Mouse (Mus musculus): ENCODE measurements around the gene Sh3gl2.

Sh3gl2 gene

DNA sequence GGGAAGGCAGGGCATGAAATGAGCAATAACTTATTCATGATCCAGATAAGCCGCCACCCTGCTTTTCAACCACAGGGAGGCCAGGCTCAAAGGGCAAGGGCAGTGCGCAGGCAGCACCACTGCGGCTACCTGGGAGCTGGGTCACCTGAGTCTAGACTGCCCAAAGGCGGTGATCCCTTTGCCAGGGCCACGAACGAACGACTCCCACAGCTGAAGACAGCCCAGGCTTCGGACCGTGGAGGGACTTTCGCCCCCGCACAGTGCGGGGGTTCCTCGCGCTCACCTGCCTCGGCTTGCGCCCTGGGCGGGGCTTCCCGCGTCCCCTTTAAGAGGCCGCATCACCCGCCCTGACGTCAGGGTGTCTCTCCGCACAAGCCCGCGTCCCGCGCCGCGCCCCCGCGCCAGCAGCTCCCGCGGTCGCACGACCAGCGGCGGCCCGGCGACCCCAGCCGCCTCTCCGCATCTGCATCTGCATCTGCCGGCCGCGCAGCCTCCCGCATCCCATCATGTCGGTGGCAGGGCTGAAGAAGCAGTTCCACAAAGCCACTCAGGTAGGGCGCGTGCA is at the start of gene Sh3gl2:
Gene Sh3gl2, plus strand, starts transcription at position 56 of the 565 bp plus-strand sequence.
- peak; percentile 51 to 74 for DNase-seq (ENCODE audit: low spot score in 2 of 2)

DNA sequence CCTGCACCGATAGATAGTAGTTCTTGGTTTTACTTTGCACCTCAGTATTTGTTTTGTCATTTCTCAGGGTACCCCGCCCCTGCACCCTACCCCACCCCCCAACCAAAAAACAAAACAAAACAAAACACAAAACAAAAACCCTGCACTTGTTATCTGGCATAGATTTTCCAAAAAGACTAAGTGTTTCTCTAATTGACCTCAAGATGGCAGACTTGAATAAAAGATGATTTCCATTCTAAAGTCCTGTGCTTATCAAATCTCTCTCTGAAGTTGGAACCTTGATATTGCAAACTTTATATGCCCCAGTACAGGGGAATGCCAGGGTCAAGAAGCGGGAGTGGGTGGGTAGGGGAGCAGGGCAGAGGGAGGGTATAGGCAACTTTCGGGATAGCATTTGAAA is 43.8 kb upstream of the Sh3gl2 start:
- no peak for DNase-seq (ENCODE audit: low spot score in 2 of 2)

DNA sequence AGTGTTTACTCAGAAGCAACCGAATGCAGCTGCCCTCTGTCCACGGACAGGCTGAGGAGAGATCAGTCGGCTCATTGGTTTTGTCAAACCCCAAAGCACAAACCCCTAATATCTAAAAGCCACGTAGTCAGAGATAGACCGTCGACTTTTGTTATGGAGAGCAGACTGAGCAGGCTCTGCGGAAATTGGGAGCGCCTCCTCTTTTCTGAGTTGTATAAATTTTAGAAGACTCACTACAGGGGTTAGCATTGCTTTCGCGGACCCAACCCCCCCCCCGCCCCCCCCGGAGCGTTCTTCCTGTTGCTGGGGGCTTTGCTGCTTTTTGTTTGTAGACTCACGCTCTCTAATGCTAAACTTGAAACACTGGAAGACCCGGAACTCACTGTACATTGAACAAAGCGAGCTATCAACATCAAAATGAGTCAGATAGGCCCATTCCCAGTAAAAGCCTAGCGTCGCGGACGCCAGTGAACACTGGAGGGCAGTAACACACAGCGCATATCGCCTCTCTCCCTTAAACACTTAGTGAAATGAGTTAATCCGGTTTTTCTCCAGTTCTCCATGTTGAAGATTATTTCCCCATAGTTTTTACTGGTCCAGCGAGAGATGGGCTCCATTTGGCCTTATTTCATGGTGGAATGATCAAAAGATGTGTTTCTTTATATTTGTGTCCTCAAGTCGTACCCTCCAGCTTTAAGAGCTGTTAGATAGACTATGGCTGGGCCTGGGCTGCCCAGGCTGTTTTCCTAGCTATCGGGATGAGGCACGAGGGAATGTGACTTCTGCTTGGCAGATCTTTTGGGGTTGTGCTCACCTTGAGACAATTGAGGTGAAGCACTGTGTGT is 42.2 kb upstream of the Sh3gl2 start:
- peak in 1 of 2 experiments; percentile 35 for DNase-seq (ENCODE audit: low spot score in 2 of 2)

DNA sequence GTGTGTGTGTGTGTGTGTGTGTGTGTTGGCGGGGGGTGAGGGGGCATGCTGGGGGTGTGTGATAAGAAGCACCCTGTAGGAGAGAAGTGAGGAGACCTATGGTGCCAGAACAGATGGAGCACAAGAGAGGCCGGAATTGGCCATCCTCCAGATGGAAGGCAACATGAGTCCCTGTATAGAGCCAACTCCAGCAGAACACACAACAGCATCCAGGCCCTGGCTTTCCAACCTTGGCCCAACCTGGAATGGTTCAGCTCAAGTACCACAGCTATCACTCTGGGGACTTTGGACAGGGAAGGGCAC is 41.7 kb upstream of the Sh3gl2 start:
- no peak for DNase-seq (ENCODE audit: low spot score in 2 of 2)

DNA sequence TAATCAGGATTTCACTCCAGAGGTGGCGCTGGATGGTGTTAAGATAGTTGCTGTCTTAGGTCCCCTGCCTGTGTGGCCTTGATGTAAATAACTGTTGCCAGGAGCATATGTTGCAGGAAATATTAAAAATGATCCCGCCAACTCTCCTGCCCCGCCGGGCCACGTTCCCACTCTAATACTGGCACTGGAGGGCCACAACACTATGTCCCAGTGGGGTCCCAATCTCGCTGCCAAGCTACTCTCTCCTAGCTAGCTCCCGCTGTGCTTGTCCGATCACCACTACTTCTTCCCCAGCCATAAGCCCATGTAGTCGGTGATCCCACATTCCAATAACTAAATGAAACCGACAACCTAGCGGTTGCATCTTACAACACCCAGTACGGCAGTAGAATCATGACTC is 36.9 kb upstream of the Sh3gl2 start:
- no peak for DNase-seq (ENCODE audit: low spot score in 2 of 2)

DNA sequence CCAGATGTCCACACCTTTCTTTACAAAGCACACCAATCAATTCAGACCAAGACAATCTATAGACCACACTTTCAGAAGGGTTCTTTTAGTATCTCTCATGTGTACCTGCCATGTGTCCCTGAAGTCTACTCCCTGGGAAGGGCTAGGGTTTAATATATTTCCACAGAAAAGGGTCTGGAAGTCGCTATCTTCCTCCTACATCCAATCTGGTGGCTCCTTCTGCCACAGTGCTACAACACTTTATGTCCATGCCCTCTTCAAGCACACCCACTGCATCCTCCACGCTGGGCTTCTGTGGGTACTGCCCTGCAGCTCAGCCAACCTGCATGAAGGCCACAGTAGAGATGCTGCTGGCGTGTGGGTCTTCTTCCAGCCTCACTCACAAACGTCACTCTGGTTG is 29.5 kb upstream of the Sh3gl2 start:
- DNase-seq (ENCODE audit: low spot score in 2 of 2): no peak

DNA sequence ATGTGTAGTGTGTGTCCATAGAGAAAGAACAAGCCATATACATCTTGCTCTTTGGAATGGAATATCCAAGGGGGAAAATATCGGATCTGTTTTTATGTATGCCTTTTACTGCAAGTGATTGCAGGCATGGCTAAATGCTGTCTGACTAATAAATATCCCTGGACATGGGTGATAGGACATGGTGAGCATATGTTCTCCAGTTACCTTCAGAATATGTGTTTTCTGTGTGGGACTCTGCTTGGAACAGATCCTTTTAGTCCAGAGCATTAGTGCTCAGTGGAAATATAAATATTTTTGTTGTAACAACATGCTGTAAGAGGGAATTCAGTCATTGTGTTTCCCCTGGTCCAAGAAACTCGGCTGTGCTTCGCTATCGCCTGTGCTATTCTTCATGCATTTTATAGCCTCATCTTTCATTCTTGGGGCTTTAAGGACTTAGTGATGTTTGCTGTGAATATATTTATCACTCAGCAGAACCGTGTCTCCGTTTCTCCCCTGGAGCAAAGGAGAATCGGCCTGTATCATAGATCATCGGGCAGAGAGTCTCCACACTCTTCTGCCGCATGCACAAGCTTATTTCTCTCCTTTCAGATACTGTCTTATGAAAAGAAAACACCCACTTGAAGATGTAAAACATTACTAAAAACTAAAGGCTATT is 26.4 kb upstream of the Sh3gl2 start:
- no peak for DNase-seq (ENCODE audit: low spot score in 2 of 2)

DNA sequence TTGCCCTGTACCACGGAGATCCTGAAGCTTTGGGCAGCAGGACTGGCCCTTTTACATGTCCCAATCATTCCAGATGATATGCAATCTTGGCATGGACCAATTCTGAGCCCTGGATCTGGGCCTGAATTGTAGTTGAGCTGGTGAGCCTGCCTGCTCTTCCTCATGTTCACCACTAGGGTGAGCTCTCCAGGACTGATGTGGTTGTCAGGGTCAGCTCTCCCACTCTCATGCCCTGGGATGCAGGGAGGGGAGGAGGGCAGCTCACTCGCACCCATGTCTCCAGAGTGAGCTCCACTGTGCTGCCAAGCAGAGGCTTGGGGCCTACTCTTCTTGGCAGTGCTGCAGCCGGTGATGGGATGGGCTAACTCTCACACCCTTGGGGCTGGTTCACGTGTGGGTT is 18.9 kb upstream of the Sh3gl2 start:
- DNase-seq (ENCODE audit: low spot score in 2 of 2): no peak

DNA sequence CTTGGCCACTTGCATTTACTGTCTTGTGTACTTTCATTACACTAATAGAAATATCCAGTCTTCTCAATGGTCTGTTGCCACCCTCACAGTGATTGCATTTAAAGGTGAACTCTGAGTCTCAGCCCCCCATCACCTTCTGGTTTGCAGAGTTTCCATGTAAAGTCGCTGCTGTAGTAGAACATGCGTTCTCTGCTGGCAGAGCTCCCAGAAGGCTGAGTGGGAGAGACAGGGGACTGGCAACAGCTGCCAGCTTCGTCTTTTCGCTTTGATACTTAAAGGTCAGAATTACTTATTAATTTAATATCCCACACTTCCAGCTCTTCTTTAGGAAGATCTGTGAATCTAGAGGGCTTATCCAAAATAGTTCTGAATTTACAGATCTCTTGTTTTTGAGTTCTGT is 8.7 kb upstream of the Sh3gl2 start:
- DNase-seq (ENCODE audit: low spot score in 2 of 2): no peak

DNA sequence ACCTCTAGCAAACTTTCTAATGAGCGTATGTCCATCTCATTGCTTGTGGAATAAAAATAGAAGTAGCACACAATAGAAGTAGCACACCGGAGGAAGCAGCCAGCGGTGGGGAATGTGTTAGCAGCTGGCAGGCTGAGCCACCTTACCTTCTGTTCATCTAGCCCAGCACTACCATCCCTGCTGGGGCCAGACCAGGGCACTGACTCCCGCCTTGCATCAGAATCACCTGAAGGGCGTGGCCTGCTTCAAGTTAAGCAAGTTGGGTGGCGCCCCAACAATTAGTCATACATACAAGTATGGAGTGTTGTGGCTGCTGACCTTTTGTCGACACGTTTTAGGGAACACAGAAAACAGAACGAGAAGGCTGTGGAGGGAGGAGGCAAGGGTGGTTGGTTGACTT is 6.5 kb upstream of the Sh3gl2 start:
- DNase-seq (ENCODE audit: low spot score in 2 of 2): no peak

DNA sequence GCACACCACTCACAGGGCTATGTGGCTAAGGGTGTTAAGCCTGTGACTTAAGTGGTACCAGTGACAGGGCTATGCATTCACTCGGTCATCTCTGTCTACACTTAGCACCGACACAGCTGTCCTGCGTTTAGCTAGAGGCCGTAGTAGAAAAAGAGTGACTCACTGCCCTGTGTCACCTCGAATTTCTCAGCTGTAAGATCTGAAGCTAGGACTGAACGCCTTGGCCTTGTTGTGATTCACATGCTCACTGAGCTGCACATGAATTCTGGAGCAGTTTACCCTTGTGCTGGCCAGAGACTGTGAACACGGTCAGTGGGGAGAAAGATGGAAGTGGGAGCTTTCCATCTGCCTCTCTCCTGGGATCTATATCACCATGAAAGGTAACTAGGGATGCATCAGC is 2.3 kb upstream of the Sh3gl2 start:
- no peak for DNase-seq (ENCODE audit: low spot score in 2 of 2)

DNA sequence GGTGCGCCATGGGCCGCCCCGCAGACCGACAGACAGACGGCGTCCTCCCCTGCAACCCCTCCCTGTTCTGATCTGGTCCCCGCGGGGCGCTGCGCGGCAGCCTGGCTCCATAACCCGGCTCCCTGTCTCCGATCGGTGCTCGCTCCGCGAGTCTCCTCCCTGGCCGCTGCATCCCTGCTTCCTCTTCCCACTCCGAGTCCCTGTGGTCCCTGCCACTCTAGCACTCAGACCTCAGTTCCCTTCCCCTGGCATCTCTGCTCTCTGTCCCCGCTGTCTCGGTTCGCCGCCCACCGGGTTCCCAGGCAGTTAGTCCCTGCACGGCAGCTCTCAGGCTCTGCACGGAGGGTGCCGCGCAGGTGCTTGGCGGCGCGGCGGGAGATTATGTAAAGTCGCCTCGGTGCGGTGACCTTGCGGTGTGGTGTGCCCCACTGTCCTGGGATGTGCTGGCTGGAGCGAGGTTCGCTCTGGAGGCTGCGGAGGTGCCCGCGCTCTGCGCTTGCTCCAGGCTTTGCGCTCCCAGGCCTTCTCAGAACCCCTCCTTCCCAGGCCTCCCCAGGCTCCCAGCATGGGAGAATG is 798 bp downstream of the Sh3gl2 start:
- DNase-seq (ENCODE audit: low spot score in 2 of 2): peak; percentile 21 to 43

DNA sequence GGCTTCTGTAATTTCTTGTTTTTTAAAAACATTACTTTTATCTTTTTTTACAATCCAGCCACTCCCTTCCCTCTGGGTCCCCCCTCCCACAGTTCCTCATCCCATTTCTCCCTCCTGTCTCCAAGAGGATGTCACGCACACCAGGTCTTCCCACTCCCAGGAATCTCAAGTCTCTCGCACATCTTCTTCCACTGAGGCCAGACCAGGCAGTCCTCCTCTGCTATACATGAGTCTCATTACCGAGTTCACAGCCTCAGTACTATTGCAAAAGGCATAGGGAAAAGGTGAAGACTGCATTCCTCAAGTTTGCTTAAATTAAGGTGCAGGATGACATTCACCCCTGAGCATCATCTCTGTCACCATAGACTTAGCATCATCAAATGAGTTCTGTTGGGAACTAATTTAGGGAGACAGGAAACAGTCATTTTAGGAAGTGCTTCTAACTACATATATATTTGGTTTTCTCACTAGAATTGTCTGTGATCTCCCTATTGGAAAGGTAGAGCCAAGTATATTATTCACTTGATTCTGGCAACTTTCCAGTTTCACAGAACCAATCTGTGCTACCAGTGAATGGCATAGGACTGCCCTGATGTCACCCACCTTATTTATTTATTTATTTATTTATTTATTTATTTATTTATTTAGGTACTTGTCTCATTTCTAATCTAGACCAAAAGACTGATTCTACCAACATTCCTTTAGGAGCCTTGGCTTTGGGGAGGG is 1.9 kb downstream of the Sh3gl2 start:
- no peak for DNase-seq (ENCODE audit: low spot score in 2 of 2)

DNA sequence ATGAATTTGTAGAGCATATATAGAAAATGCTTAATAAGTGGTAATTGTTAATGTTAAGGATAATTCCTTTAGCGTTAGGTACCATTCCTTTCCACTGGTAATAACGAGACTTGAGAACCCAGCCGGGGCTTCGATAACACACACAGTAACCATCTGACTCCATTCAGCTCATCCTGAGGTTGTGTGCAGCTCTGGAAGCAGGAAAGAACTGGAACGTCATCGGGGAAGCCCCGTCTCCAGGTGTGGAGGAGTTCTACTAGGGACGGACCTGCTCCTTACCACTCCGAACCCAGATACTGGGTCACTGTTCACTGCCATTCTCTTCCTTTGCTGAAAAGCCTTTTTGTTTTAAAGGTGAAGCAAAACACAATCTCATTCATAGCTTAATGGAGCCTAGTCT is 2.6 kb downstream of the Sh3gl2 start:
- DNase-seq (ENCODE audit: low spot score in 2 of 2): no peak

DNA sequence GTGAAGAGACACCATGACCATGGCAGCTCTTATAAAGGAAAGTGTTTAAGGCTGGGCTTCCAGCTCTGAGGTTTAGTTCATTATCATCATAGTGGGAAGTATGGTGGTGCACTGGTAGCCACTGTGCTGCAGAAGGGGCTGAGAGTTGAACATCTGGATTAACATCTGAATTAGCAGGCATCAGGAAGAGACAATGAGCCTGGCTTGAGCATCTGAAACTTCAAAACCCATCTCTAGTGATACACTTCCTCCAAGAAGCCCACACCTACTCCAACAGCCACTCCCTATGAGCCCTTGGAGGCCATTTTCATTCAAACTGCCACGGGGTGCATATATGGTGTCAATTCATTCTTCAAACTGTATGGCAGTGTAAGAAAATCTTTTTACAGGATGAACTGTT is 3.6 kb downstream of the Sh3gl2 start:
- DNase-seq (ENCODE audit: low spot score in 2 of 2): no peak

DNA sequence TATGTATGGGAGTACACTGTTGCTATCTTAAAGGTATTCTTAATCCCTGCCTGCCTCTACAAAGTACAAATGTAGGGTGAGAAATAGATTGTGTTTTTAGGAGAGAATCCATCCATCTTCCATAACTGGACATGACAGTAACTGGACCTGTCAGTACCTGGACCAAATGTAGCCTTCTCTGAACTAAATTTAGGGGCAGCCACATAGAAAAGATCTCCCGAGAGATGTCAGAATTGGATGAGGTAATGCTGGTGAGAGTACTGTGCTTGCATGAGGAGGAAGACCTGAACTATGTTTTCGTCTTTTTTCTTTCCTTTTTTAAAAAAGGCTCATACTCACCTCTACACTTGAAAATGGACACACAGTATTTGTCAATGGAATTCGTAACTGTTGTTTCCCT is 6.0 kb downstream of the Sh3gl2 start:
- no peak for DNase-seq (ENCODE audit: low spot score in 2 of 2)

DNA sequence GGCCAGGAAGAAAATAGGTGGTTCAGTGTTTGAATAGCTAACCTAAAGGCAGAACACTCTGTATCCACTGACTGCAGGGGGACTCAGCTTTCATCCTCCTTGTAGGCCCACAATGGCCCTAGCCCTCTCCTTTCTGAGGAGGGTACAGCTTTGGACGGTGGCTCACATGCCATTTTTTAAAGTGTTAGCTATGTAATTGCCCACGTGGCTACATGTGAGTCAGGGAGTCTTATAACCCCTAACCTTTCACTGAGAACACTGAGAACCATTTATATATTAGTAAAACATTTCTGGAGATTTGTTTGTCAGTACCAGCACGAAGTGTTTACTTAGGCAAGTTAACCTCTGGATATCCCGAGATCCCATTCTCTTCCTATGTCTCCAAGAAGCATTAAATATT is 12.1 kb downstream of the Sh3gl2 start:
- DNase-seq (ENCODE audit: low spot score in 2 of 2): no peak

DNA sequence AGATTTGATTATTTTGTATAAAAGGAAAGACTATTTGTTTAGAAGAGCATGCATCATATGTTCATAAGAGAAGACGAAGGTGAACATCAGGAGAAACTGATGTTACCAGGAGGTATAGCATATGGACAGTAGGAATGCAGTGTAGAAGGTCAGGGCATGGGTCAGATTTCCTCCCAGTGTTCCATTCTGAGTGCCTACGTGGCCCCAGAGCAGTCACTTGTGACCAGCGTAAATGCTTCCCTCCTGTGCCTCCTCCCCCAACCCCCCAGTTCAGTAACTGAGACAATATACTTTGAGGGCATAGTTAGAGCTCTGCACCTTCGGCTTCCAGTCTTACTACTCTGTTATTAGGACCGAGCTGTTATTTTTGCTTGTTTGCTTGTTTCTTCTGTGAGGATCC is 17.8 kb downstream of the Sh3gl2 start:
- DNase-seq (ENCODE audit: low spot score in 2 of 2): no peak

DNA sequence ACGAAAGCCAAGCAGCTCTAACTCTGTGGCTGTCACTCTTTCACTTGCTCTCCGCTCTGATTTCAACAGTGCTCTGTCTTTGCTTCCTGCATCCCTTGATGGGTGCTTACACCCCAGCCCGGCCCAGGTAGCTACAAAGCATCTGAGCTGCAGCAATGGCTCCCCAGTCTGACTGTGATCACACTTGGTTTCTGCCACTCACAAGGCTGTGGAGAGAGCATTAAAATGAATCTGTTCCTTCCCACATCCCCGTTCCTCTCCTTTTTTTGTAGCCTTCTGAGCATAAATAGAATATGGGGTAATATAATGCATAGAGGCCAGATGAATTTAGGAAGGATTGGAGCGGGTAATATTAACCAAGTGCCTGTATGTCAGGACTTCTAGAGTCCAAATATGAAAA is 21.8 kb downstream of the Sh3gl2 start:
- no peak for DNase-seq (ENCODE audit: low spot score in 2 of 2)

DNA sequence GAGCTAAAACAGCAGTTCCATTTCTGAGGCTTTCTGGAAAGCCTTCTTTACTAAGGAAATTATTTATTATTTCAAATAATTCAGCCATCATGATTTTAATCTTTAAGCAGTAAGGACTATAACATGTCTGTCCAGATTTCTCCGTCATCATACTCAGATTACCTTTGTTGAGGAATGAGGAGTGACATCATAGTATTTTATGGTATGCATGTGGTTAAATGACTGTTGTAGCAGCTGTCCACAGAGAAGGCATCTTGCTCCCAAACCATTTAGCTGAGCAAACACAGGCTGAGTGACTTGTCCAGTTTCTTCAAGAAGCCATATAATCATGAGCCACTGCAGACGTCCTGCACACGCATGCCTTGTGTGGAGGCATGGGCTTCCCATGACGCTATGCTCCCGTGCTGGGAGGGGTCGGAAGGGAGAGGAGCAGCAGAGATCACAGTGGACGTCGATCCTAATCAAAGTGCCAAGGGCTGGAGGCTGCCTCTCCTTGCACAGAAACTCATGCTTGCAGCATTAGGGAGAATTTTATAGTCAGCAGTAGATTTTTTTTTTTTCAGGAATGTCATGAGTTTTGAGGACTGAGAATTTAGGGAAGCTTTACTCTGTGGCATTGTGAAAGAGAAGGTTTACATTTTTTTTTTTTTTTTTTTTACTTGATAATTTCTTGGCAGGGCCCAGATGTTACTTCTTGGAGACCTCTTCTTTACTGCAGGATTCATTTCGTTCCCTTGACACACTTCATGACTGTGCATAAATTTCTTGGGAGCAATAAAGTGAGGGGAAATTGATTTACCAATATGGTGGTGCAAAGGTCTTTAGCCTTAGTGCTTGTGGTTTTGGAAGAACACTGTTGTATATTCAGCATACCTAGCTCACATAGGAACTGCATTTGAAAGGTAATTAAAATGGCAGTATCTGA is 23.0 kb downstream of the Sh3gl2 start:
- DNase-seq (ENCODE audit: low spot score in 2 of 2): no peak

DNA sequence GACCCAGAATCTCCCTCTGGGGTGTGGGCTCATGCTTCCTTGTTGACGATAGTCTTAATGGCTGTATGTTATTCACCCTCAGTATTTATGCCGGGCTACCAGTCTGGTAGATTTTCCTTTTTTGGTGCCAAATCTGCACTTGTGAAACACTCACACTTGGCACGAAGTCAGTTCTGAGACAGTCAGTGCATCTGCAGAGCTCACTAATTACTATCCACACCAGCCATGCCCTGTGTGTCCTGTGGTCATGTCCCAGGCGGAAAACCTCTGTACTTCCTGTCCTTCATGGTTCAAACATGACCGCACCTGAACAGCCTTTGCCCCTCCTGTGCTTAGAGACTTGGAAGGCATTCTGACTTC is 23.6 kb downstream of the Sh3gl2 start:
- no peak for DNase-seq (ENCODE audit: low spot score in 2 of 2)

Data from frontal cortex, postnatal 14 days (tissue).